Mouse (Mus musculus) kidney, postnatal 0 days (tissue): Measurements from ENCODE around the gene Irf4. TPM values are rescaled to one million over a fixed set of nuclear protein-coding genes. Genes with fewer than 3 reads are reported as not detected.

Source experiments
- ATAC-seq: fragments of 200-750 bp; cut with Nextera tagmentation; replicated peaks from 2 replicates; pipeline ENCODE4 v1.8.0; 2017; ENCODE audit warnings: low read depth, moderate number of reproducible peaks, moderate TSS enrichment, moderate library complexity; ENCODE audit not compliant: low FRiP score
- DNase-seq: peaks from one replicate; pipeline ENCODE4 v3.0.0-alpha.2; 2016; ENCODE audit warnings: low spot score
- H3K27ac ChIP-seq: fragments of 300-500 bp; sonication (generic); 2 replicates; pipeline ENCODE4 v1.5.1; 2014; ENCODE audit warnings: mild to moderate bottlenecking
- H3K27me3 ChIP-seq: fragments of 300-500 bp; sonication (generic); 2 replicates; pipeline ENCODE4 v1.6.1; 2014; ENCODE audit warnings: low read length, mixed read lengths; ENCODE audit not compliant: insufficient read depth
- H3K36me3 ChIP-seq: fragments of 300-500 bp; sonication (generic); 2 replicates; pipeline ENCODE4 v1.6.1; 2014; ENCODE audit warnings: low read length, mixed read lengths; ENCODE audit not compliant: insufficient read depth
- H3K4me1 ChIP-seq: fragments of 300-500 bp; sonication (generic); replicated peaks from 2 replicates; pipeline ENCODE4 v1.6.1; 2014; ENCODE audit warnings: antibody characterized with exemption, low read length, mixed read lengths; ENCODE audit not compliant: insufficient read depth
- H3K4me2 ChIP-seq: fragments of 300-500 bp; sonication (generic); 2 replicates; pipeline ENCODE4 v1.6.1; 2014; ENCODE audit warnings: mild to moderate bottlenecking, low read length, moderate library complexity, mixed read lengths
- H3K4me3 ChIP-seq: fragments of 300-500 bp; sonication (generic); replicated peaks from 2 replicates; pipeline ENCODE4 v1.5.1; 2014; ENCODE audit warnings: low read depth, low read length
- H3K9ac ChIP-seq: fragments of 300-500 bp; sonication (generic); 2 replicates; pipeline ENCODE4 v1.6.1; 2014; ENCODE audit warnings: low read depth, low read length
- H3K9me3 ChIP-seq: fragments of 300-500 bp; sonication (generic); replicated peaks from 2 replicates; pipeline ENCODE4 v1.6.1; 2016; ENCODE audit warnings: low read length, inconsistent platforms, mixed read lengths
- CTCF ChIP-seq: IDR thresholded peaks from 2 replicates; pipeline ENCODE4 v1.5.1; 2016; ENCODE audit warnings: antibody characterized with exemption, low read depth, mild to moderate bottlenecking, moderate library complexity
- WGBS: fragments of 180-500 bp; shearing (Covaris S2); extraction: QIAGEN DNeasy Blood & Tissue Kit; methylation state at CpG from one replicate; pipeline ENCODE4 v1.1.7; 2014; 5-methylcytosine and 5-hydroxymethylcytosine counted together
- polyA plus RNA-seq: library from polyadenylated mRNA; unstranded; fragments of >200 nt; fragmentation: Nextera tagmentation; extraction: Ambion mirVana; gene quantifications from 2 replicates; pipeline ENCODE4 v1.2.1, GENCODE M21; 2015

Irf4 gene
- polyA plus RNA-seq, 1 experiment from 2014 or later = 0.09 TPM

GRCm38 (mm10) chr13:30787960-30788359 is 38.9 kb downstream of the Irf4 start:
- WGBS = 83% methylated on average over 4 of the region's 4 CpGs
- H3K36me3 ChIP-seq = no peaks in the 10 kb centered on the region

GRCm38 (mm10) chr13:30788421-30788820 is 39.4 kb downstream of the Irf4 start:
- no peak for ATAC-seq
- no peaks in the 10 kb centered on the region for H3K4me1 ChIP-seq
- no peaks in the 10 kb centered on the region for H3K36me3 ChIP-seq
- no peak for TF ChIP-seq CTCF
- H3K27ac ChIP-seq = no peak overlapping the region
- no peak overlapping the region for H3K9ac ChIP-seq
- H3K4me2 ChIP-seq = no peak overlapping the region
- no peaks in the 10 kb centered on the region for H3K27me3 ChIP-seq
- no peak for DNase-seq
- no peaks in the 10 kb centered on the region for H3K9me3 ChIP-seq
- WGBS = 77% methylated on average over 3 of the region's 3 CpGs
- H3K4me3 ChIP-seq = no peak overlapping the region

More at GRCm38 (mm10) chr13:30787960-30788359, 38.9 kb downstream of the Irf4 start:
- Histone ChIP-seq H3K27me3 (no peaks in the 10 kb centered on the region), H3K9ac (no peak overlapping the region), H3K4me2 (no peak overlapping the region), H3K27ac (no peak overlapping the region), H3K4me1 (no peaks in the 10 kb centered on the region), H3K4me3 (no peak overlapping the region), H3K9me3 (no peaks in the 10 kb centered on the region)
- TF ChIP-seq CTCF = no peak
- DNase-seq = no peak
- ATAC-seq = no peak

GRCm38 (mm10) chr13:30790016-30790415 is 41.0 kb downstream of the Irf4 start:
- H3K27me3 ChIP-seq = no peaks in the 10 kb centered on the region
- H3K9me3 ChIP-seq = no peaks in the 10 kb centered on the region
- no peak overlapping the region for H3K4me2 ChIP-seq
- no peak overlapping the region for H3K9ac ChIP-seq
- H3K4me1 ChIP-seq = no peaks in the 10 kb centered on the region
- no peak for TF ChIP-seq CTCF
- no peak overlapping the region for H3K4me3 ChIP-seq
- 58% methylated on average over 5 of the region's 5 CpGs for WGBS
- no peaks in the 10 kb centered on the region for H3K36me3 ChIP-seq
- H3K27ac ChIP-seq = no peak overlapping the region
- DNase-seq (no peak), ATAC-seq (no peak)

GRCm38 (mm10) chr13:30792308-30792707 is 43.3 kb downstream of the Irf4 start:
- Histone ChIP-seq H3K9me3 (no peaks in the 10 kb centered on the region), H3K4me2 (no peak overlapping the region), H3K4me3 (no peak overlapping the region), H3K27me3 (no peaks in the 10 kb centered on the region), H3K36me3 (no peaks in the 10 kb centered on the region), H3K4me1 (no peaks in the 10 kb centered on the region), H3K27ac (no peak overlapping the region), H3K9ac (no peak overlapping the region)
- ATAC-seq = no peak
- WGBS = 74% methylated on average over 9 of the region's 9 CpGs
- no peak for TF ChIP-seq CTCF
- DNase-seq = no peak

GRCm38 (mm10) chr13:30792741-30793140 is 43.7 kb downstream of the Irf4 start:
- no peak overlapping the region for H3K4me3 ChIP-seq
- H3K9me3 ChIP-seq = no peaks in the 10 kb centered on the region
- H3K27ac ChIP-seq = no peak overlapping the region
- WGBS = 76% methylated on average over 3 of the region's 3 CpGs
- no peaks in the 10 kb centered on the region for H3K36me3 ChIP-seq
- no peak for TF ChIP-seq CTCF
- H3K4me1 ChIP-seq = no peaks in the 10 kb centered on the region
- ATAC-seq = no peak
- H3K9ac ChIP-seq = no peak overlapping the region
- no peak for DNase-seq
- H3K27me3 ChIP-seq = no peaks in the 10 kb centered on the region
- no peak overlapping the region for H3K4me2 ChIP-seq

- H3K4me3 ChIP-seq = no peak overlapping the region
- 80% methylated on average over 4 of the region's 4 CpGs for WGBS
- TF ChIP-seq CTCF = no peak
- H3K27me3 ChIP-seq = no peaks in the 10 kb centered on the region
- H3K4me1 ChIP-seq = no peaks in the 10 kb centered on the region
- no peak overlapping the region for H3K4me2 ChIP-seq
- no peaks in the 10 kb centered on the region for H3K9me3 ChIP-seq
- ATAC-seq = no peak
- no peak for DNase-seq
- no peak overlapping the region for H3K27ac ChIP-seq
- no peaks in the 10 kb centered on the region for H3K36me3 ChIP-seq
- no peak overlapping the region for H3K9ac ChIP-seq
Measured at GRCm38 (mm10) chr13:30793196-30793595, 44.2 kb downstream of the Irf4 start.

GRCm38 (mm10) chr13:30793616-30794015 is 44.6 kb downstream of the Irf4 start:
- H3K36me3 ChIP-seq = no peaks in the 10 kb centered on the region
- no peak overlapping the region for H3K4me2 ChIP-seq
- no peaks in the 10 kb centered on the region for H3K27me3 ChIP-seq
- H3K9me3 ChIP-seq = no peaks in the 10 kb centered on the region
- no peak overlapping the region for H3K27ac ChIP-seq
- no peaks in the 10 kb centered on the region for H3K4me1 ChIP-seq
- WGBS = 63% methylated on average over 5 of the region's 5 CpGs
- no peak overlapping the region for H3K4me3 ChIP-seq
- H3K9ac ChIP-seq = no peak overlapping the region
- ATAC-seq (no peak), DNase-seq (no peak)
- TF ChIP-seq CTCF = no peak
